Mouse (Mus musculus): ENCODE results near the gene Lsg1.

Gene Lsg1

GRCm38 (mm10) chr16:30520361-30520823 is 67.0 kb downstream of the Lsg1 start:
- DNase-seq (ENCODE audit: low spot score in 2 of 2) = peak in 1 of 2 experiments; percentile 76

- DNase-seq (ENCODE audit: low spot score in 2 of 2) = no peak
Measured at GRCm38 (mm10) chr16:30518635-30519034, 68.8 kb downstream of the Lsg1 start.

GRCm38 (mm10) chr16:30517666-30518283 is 69.6 kb downstream of the Lsg1 start:
- DNase-seq (ENCODE audit: low spot score in 2 of 2) = no peak

- DNase-seq (ENCODE audit: low spot score in 2 of 2) = no peak
Measured at GRCm38 (mm10) chr16:30516993-30517392, 70.4 kb downstream of the Lsg1 start.

- no peak for DNase-seq (ENCODE audit: low spot score in 2 of 2)
Measured at GRCm38 (mm10) chr16:30515418-30515817, 72.0 kb downstream of the Lsg1 start.

- peak in 1 of 2 experiments; percentile 33 for DNase-seq (ENCODE audit: low spot score in 2 of 2)
Measured at GRCm38 (mm10) chr16:30513050-30514024, 74.1 kb downstream of the Lsg1 start.

- DNase-seq (ENCODE audit: low spot score in 2 of 2) = no peak
Measured at GRCm38 (mm10) chr16:30512375-30513049, 74.9 kb downstream of the Lsg1 start.

GRCm38 (mm10) chr16:30511563-30512340 is 75.6 kb downstream of the Lsg1 start:
- no peak for DNase-seq (ENCODE audit: low spot score in 2 of 2)

- DNase-seq (ENCODE audit: low spot score in 2 of 2) = peak; percentile 74 to 83
Measured at GRCm38 (mm10) chr16:30510504-30511451, 76.6 kb downstream of the Lsg1 start.

All from frontal cortex, postnatal 14 days (tissue).